Mouse (Mus musculus): ENCODE measurements around the gene Vsx1. TPM values are rescaled to one million over a fixed set of nuclear protein-coding genes. Genes with fewer than 3 reads are reported as not detected.

The Vsx1 gene
- total RNA-seq, 1 experiment from 2014 or later: not detected

DNA sequence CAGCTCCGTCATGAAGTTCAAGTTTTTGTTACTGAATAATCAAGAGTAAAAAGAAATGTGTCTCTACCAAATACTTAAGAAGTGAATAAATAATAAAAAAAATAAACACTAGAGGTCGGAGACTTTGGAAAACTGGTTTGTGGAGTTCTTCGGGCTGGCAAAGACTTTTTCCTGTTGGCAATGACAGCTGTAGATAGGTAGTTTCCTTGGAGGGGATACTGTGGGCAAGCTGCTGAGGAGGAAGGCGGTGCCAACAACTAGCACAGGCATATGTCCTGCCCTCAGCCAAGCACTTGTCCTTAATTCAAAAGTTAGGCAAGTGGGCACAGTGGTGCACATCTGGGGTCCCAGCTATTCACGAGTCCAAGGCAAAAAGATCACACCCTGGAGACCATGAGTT, 20.2 kb downstream of the Vsx1 start:
- ATAC-seq (replicated peaks; ENCODE audit: insufficient number of reproducible peaks, low FRiP score, low TSS enrichment, poor library complexity, severe bottlenecking): no peak

GRCm38 (mm10) chr2:150667820-150668766, 21.1 kb downstream of the Vsx1 start, which contains the start of gene Acss1:
Gene Acss1 (minus strand): TSS chr2:150668500.
- ATAC-seq (replicated peaks; ENCODE audit: insufficient number of reproducible peaks, low FRiP score, low TSS enrichment, poor library complexity, severe bottlenecking): no peak

DNA sequence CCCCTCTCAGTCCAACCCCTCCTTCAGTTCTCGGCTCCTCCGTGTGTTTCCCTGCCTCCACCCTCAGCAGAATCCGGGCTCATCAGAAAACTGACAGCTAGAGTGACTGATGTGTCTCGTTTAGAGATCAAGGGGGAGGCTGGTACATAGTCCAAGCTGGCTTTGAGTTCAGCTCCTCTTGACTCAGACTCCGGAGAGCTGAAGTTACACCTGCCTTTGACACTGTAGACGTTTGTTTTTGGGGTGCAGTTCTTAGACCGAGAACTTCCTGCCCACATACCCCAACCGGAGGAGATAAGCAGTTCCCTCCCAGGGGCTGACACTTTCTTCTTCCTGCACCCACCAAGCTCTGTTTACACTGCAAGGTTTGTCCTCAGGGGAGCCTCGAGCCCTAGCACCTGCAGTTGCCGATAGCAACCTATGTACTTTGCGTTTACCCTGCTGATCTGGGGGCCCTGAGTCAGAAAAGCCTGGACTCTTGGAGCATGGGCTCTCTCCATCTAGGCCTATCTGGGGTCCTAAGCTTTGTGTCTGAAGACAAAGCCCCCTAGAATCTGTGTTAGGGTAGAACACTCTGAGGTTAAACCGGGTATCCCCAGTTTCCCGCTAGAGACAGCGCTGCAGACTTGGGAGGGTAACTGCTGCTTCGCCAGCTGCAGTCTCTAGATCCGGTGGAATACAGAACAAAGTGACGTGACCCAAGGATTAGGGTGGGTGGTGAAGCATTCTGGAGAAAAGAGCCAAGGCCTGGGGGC, 21.9 kb downstream of the Vsx1 start:
- peak; percentile 24; the same call in 1 of the 2 replicates for ATAC-seq (replicated peaks; ENCODE audit: insufficient number of reproducible peaks, low FRiP score, low TSS enrichment, poor library complexity, severe bottlenecking)

- ATAC-seq (replicated peaks; ENCODE audit: insufficient number of reproducible peaks, low FRiP score, low TSS enrichment, poor library complexity, severe bottlenecking): peak; percentile 25; the same call in 1 of the 2 replicates
Observed at GRCm38 (mm10) chr2:150666723-150667064, 22.5 kb downstream of the Vsx1 start.

DNA sequence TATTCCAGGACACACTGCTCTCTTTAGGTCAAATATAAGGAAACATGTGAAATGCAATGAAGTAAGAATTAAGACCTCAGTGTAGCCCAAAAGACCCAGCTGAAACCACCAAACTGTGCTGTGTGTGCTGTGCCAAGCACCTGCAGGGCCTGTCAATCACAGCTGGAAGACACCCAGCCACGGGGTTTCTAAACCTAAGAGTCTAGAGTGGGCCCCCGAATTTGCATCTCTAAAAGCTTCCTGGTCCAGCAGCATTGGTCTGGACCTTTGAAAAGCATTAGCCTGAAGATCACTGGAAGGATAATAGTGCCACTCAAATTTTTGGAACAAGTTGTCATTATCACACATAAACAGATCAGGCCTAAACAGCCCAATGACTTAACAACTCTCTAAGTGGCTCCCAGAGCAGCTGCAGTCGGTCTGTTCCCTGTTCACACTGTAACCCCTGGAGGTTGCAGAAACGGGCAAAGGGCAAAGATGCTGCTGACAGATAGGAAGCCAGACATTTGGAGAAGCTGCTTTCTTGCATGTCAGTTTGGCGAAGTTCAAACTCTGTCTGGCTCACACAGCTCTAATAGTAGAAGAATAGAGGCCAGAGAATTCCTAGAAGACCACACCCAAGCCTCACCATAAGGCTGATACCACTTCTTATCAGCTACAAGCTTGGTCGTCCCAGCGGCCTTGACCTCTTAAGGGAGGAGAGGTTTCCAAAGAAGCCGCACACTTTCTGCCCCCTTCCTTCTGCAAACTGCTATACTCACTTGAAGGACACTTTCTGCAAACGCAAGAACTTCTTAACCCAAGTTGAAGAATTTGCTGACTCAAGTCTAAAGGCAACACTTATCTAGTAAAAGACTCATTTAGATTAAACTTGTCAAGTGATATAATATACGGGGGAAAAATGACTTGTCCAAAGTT, 23.4 kb downstream of the Vsx1 start:
- no peak for ATAC-seq (replicated peaks; ENCODE audit: insufficient number of reproducible peaks, low FRiP score, low TSS enrichment, poor library complexity, severe bottlenecking)

GRCm38 (mm10) chr2:150665006-150665405, 24.2 kb downstream of the Vsx1 start:
- no peak for ATAC-seq (replicated peaks; ENCODE audit: insufficient number of reproducible peaks, low FRiP score, low TSS enrichment, poor library complexity, severe bottlenecking)

DNA sequence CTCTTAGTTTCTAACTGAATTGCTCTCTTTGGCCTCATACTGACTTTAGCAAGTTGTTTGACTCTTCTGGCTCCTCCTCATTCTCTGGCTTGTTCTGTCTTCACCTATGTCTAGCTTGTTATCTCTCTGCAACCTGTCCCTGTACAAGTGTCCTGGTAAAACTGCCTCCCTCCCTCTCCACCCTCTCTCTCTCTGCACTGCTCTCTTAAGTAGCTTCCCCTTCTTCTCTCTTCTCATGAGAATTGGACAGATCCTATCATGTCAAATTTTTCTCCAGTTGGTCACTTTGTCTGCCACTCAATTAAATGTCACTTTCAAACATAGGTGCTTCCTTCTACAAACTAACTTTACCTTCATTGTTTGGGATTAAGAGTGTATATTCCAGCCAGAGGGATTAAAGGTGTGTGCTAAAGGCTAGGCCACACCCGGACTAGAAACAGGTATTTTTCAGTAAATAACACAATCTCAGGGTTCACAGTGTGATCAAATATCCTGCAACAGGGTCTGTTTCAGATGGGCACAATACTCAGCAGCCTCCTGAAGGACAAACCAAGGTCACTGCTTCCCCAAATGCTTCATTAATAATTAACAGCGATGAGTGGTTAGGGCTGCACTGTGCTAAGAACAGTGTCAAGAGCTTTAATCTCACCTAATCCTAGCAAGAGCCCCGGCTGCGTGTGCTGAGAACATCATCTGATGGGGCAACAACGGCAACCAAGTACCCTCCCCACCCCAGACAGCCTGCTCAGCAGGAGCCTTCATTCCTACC, 24.8 kb downstream of the Vsx1 start:
- ATAC-seq (replicated peaks; ENCODE audit: insufficient number of reproducible peaks, low FRiP score, low TSS enrichment, poor library complexity, severe bottlenecking): no peak

DNA sequence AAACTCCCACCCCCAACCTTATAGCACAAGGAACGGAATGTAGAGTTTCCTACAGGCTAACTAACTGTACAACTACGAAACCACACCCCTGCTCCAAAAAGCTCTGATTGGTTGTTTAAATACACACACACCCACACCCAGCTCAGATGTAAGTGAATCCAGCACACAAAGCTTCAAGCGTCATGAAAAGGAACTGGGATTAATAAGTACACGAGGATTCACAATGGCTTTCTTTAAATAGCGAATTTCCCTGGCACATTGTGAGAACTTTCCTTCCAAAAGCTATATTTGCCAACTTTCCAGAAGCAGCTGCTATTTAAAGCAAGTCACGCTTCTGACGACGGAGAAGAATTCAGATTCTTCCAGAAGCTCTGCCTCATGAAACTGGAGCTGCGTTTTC, 25.9 kb downstream of the Vsx1 start:
- no peak for ATAC-seq (replicated peaks; ENCODE audit: insufficient number of reproducible peaks, low FRiP score, low TSS enrichment, poor library complexity, severe bottlenecking)

GRCm38 (mm10) chr2:150662007-150662406, 27.2 kb downstream of the Vsx1 start:
- ATAC-seq (replicated peaks; ENCODE audit: insufficient number of reproducible peaks, low FRiP score, low TSS enrichment, poor library complexity, severe bottlenecking): no peak

DNA sequence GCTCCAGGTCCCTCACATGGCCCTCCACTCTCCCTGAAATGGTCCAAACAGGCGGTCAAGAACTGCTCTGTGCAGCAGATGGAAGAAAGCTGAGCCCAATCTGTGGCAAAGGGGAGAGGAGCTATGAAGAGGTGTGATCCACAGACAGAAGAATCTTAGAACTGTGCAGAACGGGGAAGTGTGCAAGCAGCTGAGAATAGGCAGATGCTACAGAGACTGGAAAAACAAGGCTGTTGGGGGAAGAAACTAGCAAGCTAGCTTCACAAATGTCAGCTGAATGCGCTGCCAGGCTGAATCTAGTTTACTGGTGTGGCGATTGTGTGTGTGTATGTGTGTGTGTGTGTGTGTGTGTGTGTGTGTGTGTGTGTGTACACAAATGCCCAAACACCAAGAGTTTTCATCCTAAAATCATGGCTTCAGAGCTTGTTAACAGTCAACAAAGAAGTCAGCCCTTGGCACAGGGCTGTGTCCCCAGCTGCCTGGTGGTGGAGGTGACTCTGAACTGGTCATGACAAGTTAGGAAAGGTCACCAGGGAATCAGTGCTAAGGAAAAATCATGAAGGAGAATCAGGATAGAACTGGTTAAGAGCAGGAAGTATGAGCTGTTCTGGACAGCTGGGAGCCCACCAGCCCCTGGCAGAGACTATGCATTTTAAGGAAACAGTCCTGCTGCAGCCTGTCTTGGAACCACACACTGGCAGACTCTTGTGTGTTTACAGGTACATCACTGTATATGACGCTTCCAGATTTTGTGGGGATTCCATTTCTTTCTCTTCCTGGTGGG, 28.3 kb downstream of the Vsx1 start:
- ATAC-seq (replicated peaks; ENCODE audit: insufficient number of reproducible peaks, low FRiP score, low TSS enrichment, poor library complexity, severe bottlenecking): no peak

GRCm38 (mm10) chr2:150660049-150660448, 29.1 kb downstream of the Vsx1 start:
- no peak for ATAC-seq (replicated peaks; ENCODE audit: insufficient number of reproducible peaks, low FRiP score, low TSS enrichment, poor library complexity, severe bottlenecking)

GRCm38 (mm10) chr2:150656975-150657768, 32.0 kb downstream of the Vsx1 start:
- ATAC-seq (replicated peaks; ENCODE audit: insufficient number of reproducible peaks, low FRiP score, low TSS enrichment, poor library complexity, severe bottlenecking): no peak

DNA sequence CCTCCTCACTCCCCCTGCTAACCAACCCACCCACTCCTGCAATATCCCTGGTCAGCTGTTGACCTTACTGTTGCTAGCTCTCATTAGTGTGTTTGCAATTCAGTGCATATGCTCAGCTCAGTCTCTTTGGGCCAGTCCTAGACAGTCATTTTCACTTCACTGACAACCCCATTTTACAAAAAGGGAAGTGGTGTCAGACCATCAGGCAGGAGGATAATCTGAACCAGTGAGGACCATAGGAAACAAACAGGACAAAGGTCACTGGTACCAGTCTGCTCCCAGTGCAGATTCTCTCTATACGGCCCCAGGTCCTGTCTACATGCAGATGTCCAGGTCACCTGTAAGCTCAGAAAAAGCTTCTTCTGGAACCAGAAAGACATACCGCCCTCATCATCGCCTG, 33.0 kb downstream of the Vsx1 start:
- ATAC-seq (replicated peaks; ENCODE audit: insufficient number of reproducible peaks, low FRiP score, low TSS enrichment, poor library complexity, severe bottlenecking): peak; percentile 45

DNA sequence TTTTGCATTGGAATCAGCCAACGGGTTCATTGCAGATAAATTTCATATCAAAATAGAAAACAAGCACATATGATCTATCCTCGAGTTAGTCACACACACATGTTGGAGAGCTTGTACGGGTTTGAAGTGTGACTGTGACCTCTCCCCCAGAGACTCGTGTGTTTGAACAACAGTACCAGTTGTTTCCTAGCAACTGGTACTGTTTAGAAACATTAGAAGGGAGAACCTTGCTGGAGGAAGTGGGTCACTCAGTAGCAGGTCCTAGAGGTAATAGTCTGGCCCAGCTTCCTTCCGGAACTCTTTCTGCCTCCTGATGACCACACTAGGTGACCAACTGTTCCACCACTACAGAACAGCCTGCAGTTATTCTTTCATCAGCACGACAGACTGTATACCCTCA, 33.9 kb downstream of the Vsx1 start:
- peak; percentile 51 for ATAC-seq (replicated peaks; ENCODE audit: insufficient number of reproducible peaks, low FRiP score, low TSS enrichment, poor library complexity, severe bottlenecking)

DNA sequence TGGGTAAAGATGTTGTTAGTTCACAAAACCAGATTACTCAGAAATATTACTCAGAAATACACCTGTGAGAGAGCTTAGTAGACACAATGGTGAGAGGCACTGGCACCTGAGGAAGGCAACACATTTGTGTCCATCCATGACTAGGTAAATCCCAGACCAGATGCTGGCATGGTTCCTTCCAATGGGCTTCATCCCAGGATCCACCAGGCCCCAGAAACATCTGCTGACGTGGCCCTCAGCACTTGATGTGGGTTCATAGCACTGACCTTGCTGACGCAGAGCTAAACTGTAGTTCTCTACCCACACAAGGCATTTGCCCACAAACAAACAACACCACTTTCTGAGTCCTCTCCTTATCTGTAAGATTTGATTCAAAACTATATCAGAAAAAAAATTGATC, 34.3 kb downstream of the Vsx1 start:
- no peak for ATAC-seq (replicated peaks; ENCODE audit: insufficient number of reproducible peaks, low FRiP score, low TSS enrichment, poor library complexity, severe bottlenecking)

- no peak for ATAC-seq (replicated peaks; ENCODE audit: insufficient number of reproducible peaks, low FRiP score, low TSS enrichment, poor library complexity, severe bottlenecking)
Observed at GRCm38 (mm10) chr2:150651366-150651765, 37.8 kb downstream of the Vsx1 start.
